Mouse (Mus musculus) megakaryocyte progenitor cell, adult 5-6 weeks (primary cell): ENCODE measurements around the gene Slc22a1. TPM values are rescaled to one million over a fixed set of nuclear protein-coding genes. Genes with fewer than 3 reads are reported as not detected.

Experiments
- ATAC-seq: replicated peaks from 2 replicates; pipeline ENCODE4 v1.8.0; 2016; ENCODE audit warnings: mild to moderate bottlenecking, moderate TSS enrichment, inconsistent platforms; ENCODE audit not compliant: poor library complexity
- total RNA-seq, 2 experiments: library from RNA; stranded (forward) in 1 of 2; stranded (reverse) in 1 of 2; fragments of 157-497, 149-512 nt in 1 of 2; fragments of 200-1000 nt in 1 of 2; gene quantifications; 2 replicates each; pipeline versions ENCODE4 v1.2.3 to v1.2.4; 2015 to 2017

Slc22a1 gene
- total RNA-seq (2015) (not detected in 2 replicates), total RNA-seq (2017) (not detected in 2 replicates)

- ATAC-seq, result no peak
Observed at GRCm38 (mm10) chr17:12675646-12676045, at the start of gene Slc22a1. Gene Slc22a1 (minus strand): TSS chr17:12675829.

GRCm38 (mm10) chr17:12724767-12725744 lies 49.4 kb upstream of the Slc22a1 start:
- 0 out of 2 replicates have a peak, but pooled peaks have one; percentile 17 for ATAC-seq

GRCm38 (mm10) chr17:12723986-12724766 lies 48.5 kb upstream of the Slc22a1 start:
- ATAC-seq, result peak; percentile 75

GRCm38 (mm10) chr17:12722622-12723021 lies 47.0 kb upstream of the Slc22a1 start:
- ATAC-seq, result peak; percentile 52

- ATAC-seq, result no peak
Observed at GRCm38 (mm10) chr17:12721118-12721886, 45.7 kb upstream of the Slc22a1 start.

GRCm38 (mm10) chr17:12718251-12718650 lies 42.6 kb upstream of the Slc22a1 start:
- no peak for ATAC-seq

GRCm38 (mm10) chr17:12717445-12717844 lies 41.8 kb upstream of the Slc22a1 start:
- peak; percentile 37 for ATAC-seq

- ATAC-seq, result no peak
Observed at GRCm38 (mm10) chr17:12715032-12715431, 39.4 kb upstream of the Slc22a1 start.

- ATAC-seq, result peak; percentile 61
Observed at GRCm38 (mm10) chr17:12714080-12714561, 38.5 kb upstream of the Slc22a1 start.

GRCm38 (mm10) chr17:12712993-12713392 lies 37.4 kb upstream of the Slc22a1 start:
- ATAC-seq, result no peak

GRCm38 (mm10) chr17:12712191-12712590 lies 36.6 kb upstream of the Slc22a1 start:
- no peak for ATAC-seq

- no peak for ATAC-seq
Observed at GRCm38 (mm10) chr17:12710976-12711375, 35.3 kb upstream of the Slc22a1 start.

- ATAC-seq, result peak; percentile 26; the same call in 1 of the 2 replicates
Observed at GRCm38 (mm10) chr17:12710050-12710780, 34.6 kb upstream of the Slc22a1 start.

- ATAC-seq, result no peak
Observed at GRCm38 (mm10) chr17:12708398-12708797, 32.8 kb upstream of the Slc22a1 start.

- no peak for ATAC-seq
Observed at GRCm38 (mm10) chr17:12706590-12707049, 31.0 kb upstream of the Slc22a1 start.

GRCm38 (mm10) chr17:12702901-12703300 lies 27.3 kb upstream of the Slc22a1 start:
- no peak for ATAC-seq

- ATAC-seq, result no peak
Observed at GRCm38 (mm10) chr17:12700373-12700772, 24.7 kb upstream of the Slc22a1 start.

GRCm38 (mm10) chr17:12691899-12692298 lies 16.3 kb upstream of the Slc22a1 start:
- no peak for ATAC-seq

- ATAC-seq, result peak; percentile 70
Observed at GRCm38 (mm10) chr17:12689537-12689936, 13.9 kb upstream of the Slc22a1 start.
